Mouse (Mus musculus): ENCODE measurements around the gene Tmc8. TPM values are rescaled to one million over a fixed set of nuclear protein-coding genes. Genes with fewer than 3 reads are reported as not detected.

The Tmc8 gene
- total RNA-seq, 1 experiment: 3.9 TPM

GRCm38 (mm10) chr11:117760374-117761119 is 21.3 kb upstream of the Tmc8 start:
- no peak for TF ChIP-seq HCFC1 (IDR thresholded peaks at IDR 0.05; ENCODE audit: borderline replicate concordance, insufficient read depth, low read length)
- TF ChIP-seq ZC3H11A (IDR thresholded peaks at IDR 0.05; ENCODE audit: borderline replicate concordance, low read depth, low read length): no peak
- TF ChIP-seq CHD2 (IDR thresholded peaks at IDR 0.05; ENCODE audit: low read depth, low read length): no peak
- TF ChIP-seq ZNF384 (IDR thresholded peaks at IDR 0.05; ENCODE audit: low read depth, low read length): no peak
- TF ChIP-seq MAFK (IDR thresholded peaks at IDR 0.05; ENCODE audit: insufficient read depth, low read depth, low read length): no peak
- Histone ChIP-seq H3K36me3 (ENCODE audit: control insufficient read depth, insufficient read depth, low read length, poor library complexity, severe bottlenecking) (peaks cover 33% of the 10 kb centered on the region), H3K9ac (ENCODE audit: insufficient read depth, low read depth, low read length, poor library complexity, severe bottlenecking) (no peak overlapping the region), H3K9me3 (ENCODE audit: control insufficient read depth, insufficient read depth, low read depth, low read length) (no peaks in the 10 kb centered on the region), H3K4me3 (ENCODE audit: insufficient read depth in 1 of 2, low read depth in 1 of 2, low read length in 2 of 2, poor library complexity in 1 of 2, severe bottlenecking in 1 of 2) (peak overlapping the region; percentile 22 to 24; a peak in 2 of 4 replicates), H3K4me1 (ENCODE audit: control insufficient read depth in 2 of 2, insufficient read depth in 2 of 2, low read length in 2 of 2, poor library complexity in 1 of 2) (peaks cover 3 to 17% of the 10 kb centered on the region in 2 experiments; a peak in 2 of 4 replicates), H3K27ac (ENCODE audit: insufficient read depth, low read depth, low read length, poor library complexity, severe bottlenecking) (no peak overlapping the region)
- DNase-seq (ENCODE audit: low read depth, low spot score): no peak
- in situ Hi-C loops (cut with MboI; ENCODE audit: low sequenced_read_pairs in 2 of 2, unreplicated experiment in 2 of 2): no loop called here

GRCm38 (mm10) chr11:117761801-117762200 is 20.1 kb upstream of the Tmc8 start:
- Histone ChIP-seq H3K9ac (ENCODE audit: insufficient read depth, low read depth, low read length, poor library complexity, severe bottlenecking) (no peak overlapping the region), H3K36me3 (ENCODE audit: control insufficient read depth, insufficient read depth, low read length, poor library complexity, severe bottlenecking) (peaks cover 38% of the 10 kb centered on the region), H3K4me1 (ENCODE audit: control insufficient read depth in 2 of 2, insufficient read depth in 2 of 2, low read length in 2 of 2, poor library complexity in 1 of 2) (peaks cover 3 to 19% of the 10 kb centered on the region in 2 experiments; a peak in 2 of 4 replicates), H3K27ac (ENCODE audit: insufficient read depth, low read depth, low read length, poor library complexity, severe bottlenecking) (no peak overlapping the region), H3K9me3 (ENCODE audit: control insufficient read depth, insufficient read depth, low read depth, low read length) (no peaks in the 10 kb centered on the region), H3K4me3 (ENCODE audit: insufficient read depth in 1 of 2, low read depth in 1 of 2, low read length in 2 of 2, poor library complexity in 1 of 2, severe bottlenecking in 1 of 2) (no peak overlapping the region)
- TF ChIP-seq HCFC1 (IDR thresholded peaks at IDR 0.05; ENCODE audit: borderline replicate concordance, insufficient read depth, low read length) (no peak), ZNF384 (IDR thresholded peaks at IDR 0.05; ENCODE audit: low read depth, low read length) (no peak), CHD2 (IDR thresholded peaks at IDR 0.05; ENCODE audit: low read depth, low read length) (no peak), MAFK (IDR thresholded peaks at IDR 0.05; ENCODE audit: insufficient read depth, low read depth, low read length) (no peak), ZC3H11A (IDR thresholded peaks at IDR 0.05; ENCODE audit: borderline replicate concordance, low read depth, low read length) (no peak)
- DNase-seq (ENCODE audit: low read depth, low spot score): no peak
- in situ Hi-C loops (cut with MboI; ENCODE audit: low sequenced_read_pairs in 2 of 2, unreplicated experiment in 2 of 2): no loop called here

- no peak for DNase-seq (ENCODE audit: low read depth, low spot score)
- Histone ChIP-seq H3K9ac (ENCODE audit: insufficient read depth, low read depth, low read length, poor library complexity, severe bottlenecking) (no peak overlapping the region), H3K4me1 (ENCODE audit: control insufficient read depth in 2 of 2, insufficient read depth in 2 of 2, low read length in 2 of 2, poor library complexity in 1 of 2) (peaks cover 3 to 19% of the 10 kb centered on the region in 2 experiments; a peak in 2 of 4 replicates), H3K9me3 (ENCODE audit: control insufficient read depth, insufficient read depth, low read depth, low read length) (no peaks in the 10 kb centered on the region), H3K27ac (ENCODE audit: insufficient read depth, low read depth, low read length, poor library complexity, severe bottlenecking) (no peak overlapping the region), H3K4me3 (ENCODE audit: insufficient read depth in 1 of 2, low read depth in 1 of 2, low read length in 2 of 2, poor library complexity in 1 of 2, severe bottlenecking in 1 of 2) (no peak overlapping the region), H3K36me3 (ENCODE audit: control insufficient read depth, insufficient read depth, low read length, poor library complexity, severe bottlenecking) (peaks cover 38% of the 10 kb centered on the region)
- TF ChIP-seq CHD2 (IDR thresholded peaks at IDR 0.05; ENCODE audit: low read depth, low read length): no peak
- peak; percentile 62 for TF ChIP-seq ZNF384 (IDR thresholded peaks at IDR 0.05; ENCODE audit: low read depth, low read length)
- no peak for TF ChIP-seq MAFK (IDR thresholded peaks at IDR 0.05; ENCODE audit: insufficient read depth, low read depth, low read length)
- in situ Hi-C loops (cut with MboI; ENCODE audit: low sequenced_read_pairs in 2 of 2, unreplicated experiment in 2 of 2): no loop called here
Observed at GRCm38 (mm10) chr11:117762246-117762645, 19.6 kb upstream of the Tmc8 start.

GRCm38 (mm10) chr11:117764319-117764718 is 17.6 kb upstream of the Tmc8 start:
- Histone ChIP-seq H3K4me1 (ENCODE audit: control insufficient read depth in 2 of 2, insufficient read depth in 2 of 2, low read length in 2 of 2, poor library complexity in 1 of 2) (peaks cover 5 to 27% of the 10 kb centered on the region in 2 experiments; a peak in 3 of 4 replicates), H3K27ac (ENCODE audit: insufficient read depth, low read depth, low read length, poor library complexity, severe bottlenecking) (no peak overlapping the region), H3K4me3 (ENCODE audit: insufficient read depth in 1 of 2, low read depth in 1 of 2, low read length in 2 of 2, poor library complexity in 1 of 2, severe bottlenecking in 1 of 2) (no peak overlapping the region), H3K9ac (ENCODE audit: insufficient read depth, low read depth, low read length, poor library complexity, severe bottlenecking) (no peak overlapping the region), H3K9me3 (ENCODE audit: control insufficient read depth, insufficient read depth, low read depth, low read length) (no peaks in the 10 kb centered on the region), H3K36me3 (ENCODE audit: control insufficient read depth, insufficient read depth, low read length, poor library complexity, severe bottlenecking) (peaks cover 26% of the 10 kb centered on the region; the same call in 1 of the 2 replicates)
- in situ Hi-C loops (cut with MboI; ENCODE audit: low sequenced_read_pairs in 2 of 2, unreplicated experiment in 2 of 2): no loop called here
- no peak for DNase-seq (ENCODE audit: low read depth, low spot score)
- TF ChIP-seq CHD2 (IDR thresholded peaks at IDR 0.05; ENCODE audit: low read depth, low read length) (no peak), MAFK (IDR thresholded peaks at IDR 0.05; ENCODE audit: insufficient read depth, low read depth, low read length) (no peak), ZC3H11A (IDR thresholded peaks at IDR 0.05; ENCODE audit: borderline replicate concordance, low read depth, low read length) (no peak), HCFC1 (IDR thresholded peaks at IDR 0.05; ENCODE audit: borderline replicate concordance, insufficient read depth, low read length) (no peak), ZNF384 (IDR thresholded peaks at IDR 0.05; ENCODE audit: low read depth, low read length) (no peak)
